Mouse (Mus musculus): ENCODE measurements around the gene Neu4.
"Not testable (repeated sequence)": the region's sequence is repeated elsewhere in the genome, so short reads cannot be mapped to it uniquely, and the experiment has no call there.

GRCm38 (mm10) chr1:93991068-93991467 lies 29.2 kb upstream of the Neu4 start:
- TF ChIP-seq POLR2A (IDR thresholded peaks at IDR 0.05; ENCODE audit: insufficient read depth, low read length); CTCF (IDR thresholded peaks at IDR 0.05; ENCODE audit: low read depth, low read length); EP300 (IDR thresholded peaks at IDR 0.05; ENCODE audit: insufficient read depth, low read depth, low read length): not testable (repeated sequence)

Measured in ES-Bruce4 (cell line).